Mouse (Mus musculus) CH12.LX (cell line): ENCODE results near the gene Rgn. TPM values are rescaled to one million over a fixed set of nuclear protein-coding genes. Genes with fewer than 3 reads are reported as not detected.

Experiments used
- DNase-seq: peaks from one replicate; pipeline ENCODE4 v3.0.0-alpha.2; 2013; ENCODE audit errors: extremely low read depth
- H3K27ac ChIP-seq: 2 replicates; pipeline ENCODE4 v1.5.1; 2012; ENCODE audit warnings: low read depth, mild to moderate bottlenecking, control low read depth, moderate library complexity; ENCODE audit not compliant: insufficient read depth
- H3K27me3 ChIP-seq: replicated peaks from 2 replicates; pipeline ENCODE3; 2012; ENCODE audit warnings: inconsistent platforms
- H3K36me3 ChIP-seq, 2 experiments: replicated peaks in 1 of 2; 2 replicates each; pipeline versions ENCODE3 to v1.6.1; 2012; ENCODE audit warnings: inconsistent platforms in 1 of 2, low read length in 1 of 2, mild to moderate bottlenecking in 1 of 2, mixed read lengths in 1 of 2, moderate library complexity in 1 of 2; ENCODE audit not compliant: control insufficient read depth in 1 of 2, insufficient read depth in 1 of 2
- H3K4me1 ChIP-seq, 2 experiments: 2 replicates each; pipeline ENCODE4 v1.6.1; 2012; ENCODE audit warnings: inconsistent platforms in 1 of 2, moderate library complexity in 1 of 2; ENCODE audit not compliant: insufficient read depth in 2 of 2, control insufficient read depth in 1 of 2
- H3K4me2 ChIP-seq: 2 replicates; pipeline ENCODE4 v1.6.1; 2012; ENCODE audit warnings: low read depth, mild to moderate bottlenecking, control low read depth; ENCODE audit not compliant: poor library complexity, insufficient read depth, severe bottlenecking
- H3K4me3 ChIP-seq, 3 experiments: fragments of 150-350 bp in 1 of 3; sonication (generic) in 1 of 3; replicated peaks in 1 of 3; 2 replicates each; pipeline versions ENCODE3 to v1.5.1; 2011 to 2012; ENCODE audit warnings: low read depth in 2 of 3, low read length in 2 of 3, mild to moderate bottlenecking in 2 of 3, moderate library complexity in 2 of 3, control low read depth in 1 of 3, improper control_type of control experiment in 1 of 3, inconsistent platforms in 1 of 3, mixed read lengths in 1 of 3; ENCODE audit not compliant: poor library complexity in 1 of 3
- H3K79me2 ChIP-seq: replicated peaks from 2 replicates; pipeline ENCODE4 v1.6.1; 2012; ENCODE audit warnings: mild to moderate bottlenecking, moderate library complexity; ENCODE audit not compliant: control insufficient read depth, poor library complexity, insufficient read depth, severe bottlenecking; ENCODE audit errors: extremely low read depth
- H3K9ac ChIP-seq: 2 replicates; pipeline ENCODE4 v1.6.1; 2012; ENCODE audit warnings: low read depth, mild to moderate bottlenecking, control low read depth, moderate library complexity; ENCODE audit not compliant: insufficient read depth
- H3K9me3 ChIP-seq: replicated peaks from 2 replicates; pipeline ENCODE3; 2012; ENCODE audit warnings: low read length, inconsistent platforms, mixed read lengths
- BHLHE40 ChIP-seq: IDR thresholded peaks from 2 replicates; pipeline ENCODE4 v1.6.1; 2011; ENCODE audit warnings: mild to moderate bottlenecking, low read depth, low read length, improper control_type of control experiment
- CHD1 ChIP-seq: IDR thresholded peaks from 2 replicates; pipeline ENCODE4 v1.6.1; 2012; ENCODE audit warnings: low read depth, low read length, improper control_type of control experiment, inconsistent platforms
- ELF1 ChIP-seq: IDR thresholded peaks from 2 replicates; pipeline ENCODE4 v1.6.1; 2014; ENCODE audit warnings: low read depth, mild to moderate bottlenecking, inconsistent platforms, low read length, improper control_type of control experiment
- EP300 ChIP-seq: IDR thresholded peaks from 2 replicates; pipeline ENCODE4 v1.6.1; 2011; ENCODE audit warnings: low read length, improper control_type of control experiment
- ETS1 ChIP-seq: conservative IDR thresholded peaks from 2 replicates; pipeline ENCODE4 v1.6.1; 2012; ENCODE audit warnings: low read depth, mild to moderate bottlenecking, inconsistent platforms, low read length, improper control_type of control experiment, moderate library complexity
- GABPA ChIP-seq: IDR thresholded peaks from 2 replicates; pipeline ENCODE4 v1.6.1; 2012; ENCODE audit warnings: low read depth, low read length, improper control_type of control experiment, inconsistent platforms; ENCODE audit not compliant: insufficient replicate concordance
- HCFC1 ChIP-seq: IDR thresholded peaks from 2 replicates; pipeline ENCODE4 v1.6.1; 2012; ENCODE audit warnings: low read depth, mild to moderate bottlenecking, inconsistent platforms, low read length, improper control_type of control experiment
- IRF4 ChIP-seq: IDR thresholded peaks from 2 replicates; pipeline ENCODE4 v1.6.1; 2014; ENCODE audit warnings: low read depth, mild to moderate bottlenecking, inconsistent platforms, low read length, improper control_type of control experiment
- JUN ChIP-seq: IDR thresholded peaks from 2 replicates; pipeline ENCODE4 v1.6.1; 2011; ENCODE audit warnings: low read depth, mild to moderate bottlenecking, low read length, improper control_type of control experiment, moderate library complexity; ENCODE audit not compliant: insufficient read depth
- JUND ChIP-seq: conservative IDR thresholded peaks from 2 replicates; pipeline ENCODE4 v1.6.1; 2011; ENCODE audit warnings: low read depth, low read length, improper control_type of control experiment
- KAT2A ChIP-seq: IDR thresholded peaks from 2 replicates; pipeline ENCODE4 v1.6.1; 2012; ENCODE audit warnings: low read length, improper control_type of control experiment, inconsistent platforms; ENCODE audit not compliant: insufficient replicate concordance
- MAFK ChIP-seq: IDR thresholded peaks from 2 replicates; pipeline ENCODE4 v1.6.1; 2011; ENCODE audit warnings: low read length, improper control_type of control experiment; ENCODE audit not compliant: insufficient replicate concordance
- MAZ ChIP-seq: IDR thresholded peaks from 2 replicates; pipeline ENCODE4 v1.6.1; 2012; ENCODE audit warnings: low read depth, mild to moderate bottlenecking, inconsistent platforms, low read length, improper control_type of control experiment, moderate library complexity
- MYC ChIP-seq: IDR thresholded peaks from 2 replicates; pipeline ENCODE4 v1.6.1; 2011; ENCODE audit warnings: low read depth, mild to moderate bottlenecking, improper control_type of control experiment, low read length
- PAX5 ChIP-seq: IDR thresholded peaks from 2 replicates; pipeline ENCODE4 v1.6.1; 2012; ENCODE audit warnings: low read length, inconsistent platforms, mixed read lengths
- SIN3A ChIP-seq: IDR thresholded peaks from 2 replicates; pipeline ENCODE4 v1.6.1; 2012; ENCODE audit warnings: low read length, improper control_type of control experiment, inconsistent platforms
- SMC3 ChIP-seq: IDR thresholded peaks from 2 replicates; pipeline ENCODE4 v1.6.1; 2011; ENCODE audit warnings: low read depth, low read length, improper control_type of control experiment
- TBP ChIP-seq: conservative IDR thresholded peaks from 2 replicates; pipeline ENCODE4 v1.6.1; 2011; ENCODE audit warnings: low read depth, low read length, improper control_type of control experiment
- TCF12 ChIP-seq: IDR thresholded peaks from 2 replicates; pipeline ENCODE4 v1.6.1; 2014; ENCODE audit warnings: low read depth, mild to moderate bottlenecking, inconsistent platforms, low read length, improper control_type of control experiment
- USF1 ChIP-seq: IDR thresholded peaks from 2 replicates; pipeline ENCODE4 v1.6.1; 2014; ENCODE audit warnings: low read depth, mild to moderate bottlenecking, inconsistent platforms, low read length, improper control_type of control experiment
- USF2 ChIP-seq: conservative IDR thresholded peaks from 2 replicates; pipeline ENCODE4 v1.6.1; 2011; ENCODE audit warnings: low read depth, low read length, improper control_type of control experiment
- ZC3H11A ChIP-seq: IDR thresholded peaks from 2 replicates; pipeline ENCODE4 v1.6.1; 2012; ENCODE audit warnings: low read depth, mild to moderate bottlenecking, inconsistent platforms, low read length, improper control_type of control experiment
- ZKSCAN1 ChIP-seq: IDR thresholded peaks from 2 replicates; pipeline ENCODE4 v1.6.1; 2012; ENCODE audit warnings: low read depth, inconsistent platforms, low read length, improper control_type of control experiment, borderline replicate concordance
- ZMIZ1 ChIP-seq: IDR thresholded peaks from 2 replicates; pipeline ENCODE4 v1.6.1; 2012; ENCODE audit warnings: low read depth, mild to moderate bottlenecking, inconsistent platforms, low read length, improper control_type of control experiment
- ZNF384 ChIP-seq: IDR thresholded peaks from 2 replicates; pipeline ENCODE4 v1.6.1; 2012; ENCODE audit warnings: low read depth, low read length, improper control_type of control experiment, inconsistent platforms
- dilution Hi-C: fragments of 300-500 bp; cut with MboI; formaldehyde crosslinking; loops from 2 replicates; pipeline ENCODE4 v1.14.3; 2020; ENCODE audit warnings: low sequenced_read_pairs; ENCODE audit not compliant: extremely low pct_unique_long_range_greater_than_20kb, extremely low pct_ligation_motif_present
- in situ Hi-C: fragments of 300-500 bp; cut with MboI; formaldehyde crosslinking; loops from 3 replicates; pipeline ENCODE4 v1.14.3; 2019; ENCODE audit warnings: low sequenced_read_pairs, low pct_ligation_motif_present, low pct_unique_long_range_greater_than_20kb, mixed read lengths
- polyA plus RNA-seq: library from polyadenylated mRNA; unstranded; fragments of >175 nt; gene quantifications from 2 replicates; pipeline ENCODE4 v1.2.1, GENCODE M21; 2012; ENCODE audit warnings: low read depth; ENCODE audit not compliant: insufficient read length
- total RNA-seq, 2 experiments: library from RNA; depleted of rRNA; stranded (reverse); fragments of 300-350 nt in 1 of 2; fragments of >200 nt in 1 of 2; gene quantifications; 2 replicates each; pipeline ENCODE4 v1.2.3; 2012 to 2014

Rgn gene
- total and polyA plus RNA-seq, 3 experiments, result not detected

- TF ChIP-seq JUN (no peak), KAT2A (no peak), SIN3A (no peak), JUND (no peak), ZKSCAN1 (no peak), BHLHE40 (no peak), IRF4 (no peak)
- no peak for DNase-seq
- Histone ChIP-seq H3K27me3 (no peaks in the 10 kb centered on the region), H3K9ac (no peak overlapping the region), H3K36me3 (no peaks in the 10 kb centered on the region), H3K4me1 (no peaks in the 10 kb centered on the region; a peak in 2 of 4 replicates), H3K4me2 (no peak overlapping the region), H3K4me3 (no peak overlapping the region), H3K79me2 (no peaks in the 10 kb centered on the region), H3K27ac (no peak overlapping the region), H3K9me3 (no peaks in the 10 kb centered on the region)
- dilution Hi-C loops, result no loop called here
- in situ Hi-C loops, result loop anchor here (25.0 kb wide), 3 partner anchors 209 to 559 kb away; partner anchors contain the start of gene Rp2
These were observed 21.4 kb downstream of the Rgn start for GRCm38 (mm10) chrX:20571024-20571423.

GRCm38 (mm10) chrX:20572683-20573082 lies 23.1 kb downstream of the Rgn start:
- in situ Hi-C loops, result loop anchor here (25.0 kb wide), 3 partner anchors 210 to 560 kb away; partner anchors contain the start of gene Rp2
- dilution Hi-C loops, result no loop called here
- H3K36me3 ChIP-seq, result no peaks in the 10 kb centered on the region

GRCm38 (mm10) chrX:20573927-20574326 lies 24.3 kb downstream of the Rgn start:
- Histone ChIP-seq H3K9me3 (no peaks in the 10 kb centered on the region), H3K27me3 (no peaks in the 10 kb centered on the region), H3K4me1 (no peaks in the 10 kb centered on the region; a peak in 2 of 4 replicates), H3K4me3 (no peak overlapping the region), H3K27ac (no peak overlapping the region), H3K36me3 (no peaks in the 10 kb centered on the region), H3K79me2 (no peaks in the 10 kb centered on the region), H3K4me2 (no peak overlapping the region), H3K9ac (no peak overlapping the region)
- dilution Hi-C loops (no loop called here), in situ Hi-C loops (loop anchor here (25.0 kb wide), 3 partner anchors 212 to 562 kb away; partner anchors contain the start of gene Rp2)
- no peak for DNase-seq
- no peak for TF ChIP-seq TBP
- no peak for TF ChIP-seq TCF12
- no peak for TF ChIP-seq JUND
- no peak for TF ChIP-seq USF2
- no peak for TF ChIP-seq MAZ
- TF ChIP-seq MYC, result no peak
- TF ChIP-seq ZNF384, result no peak
- TF ChIP-seq EP300, result no peak
- no peak for TF ChIP-seq ZMIZ1
- no peak for TF ChIP-seq ELF1
- TF ChIP-seq ZKSCAN1, result no peak
- no peak for TF ChIP-seq GABPA
- TF ChIP-seq JUN, result no peak
- no peak for TF ChIP-seq ZC3H11A
- TF ChIP-seq HCFC1, result no peak
- no peak for TF ChIP-seq SMC3
- TF ChIP-seq MAFK, result no peak

More at GRCm38 (mm10) chrX:20572683-20573082, 23.1 kb downstream of the Rgn start:
- DNase-seq, result no peak
- TF ChIP-seq IRF4, result no peak
- TF ChIP-seq ETS1, result no peak
- TF ChIP-seq SMC3, result no peak
- TF ChIP-seq USF2, result no peak
- TF ChIP-seq ZC3H11A, result no peak
- TF ChIP-seq USF1, result no peak
- no peak for TF ChIP-seq MAZ
- no peak for TF ChIP-seq GABPA
- TF ChIP-seq SIN3A, result no peak
- no peak for TF ChIP-seq CHD1
- TF ChIP-seq PAX5, result no peak
- TF ChIP-seq EP300, result no peak
- TF ChIP-seq ZKSCAN1, result no peak
- no peak for TF ChIP-seq ZMIZ1
- H3K4me2 ChIP-seq, result no peak overlapping the region
- H3K9me3 ChIP-seq, result no peaks in the 10 kb centered on the region
- H3K9ac ChIP-seq, result no peak overlapping the region
- H3K27me3 ChIP-seq, result no peaks in the 10 kb centered on the region
- H3K4me1 ChIP-seq, result no peaks in the 10 kb centered on the region; a peak in 2 of 4 replicates
- H3K79me2 ChIP-seq, result no peaks in the 10 kb centered on the region
- H3K4me3 ChIP-seq, result no peak overlapping the region
- H3K27ac ChIP-seq, result no peak overlapping the region
